Mouse (Mus musculus) midbrain, embryonic 16.5 days (tissue): Measurements from ENCODE around the gene Rab3gap1. TPM values are rescaled to one million over a fixed set of nuclear protein-coding genes. Genes with fewer than 3 reads are reported as not detected.

Experiments used
- ATAC-seq: fragments of 200-750 bp; cut with Nextera tagmentation; 2 replicates; pipeline ENCODE4 v1.8.0; 2017; ENCODE audit warnings: moderate TSS enrichment
- H3K27ac ChIP-seq: fragments of 300-500 bp; sonication (generic); 2 replicates; pipeline ENCODE4 v1.5.1; 2014; ENCODE audit warnings: mild to moderate bottlenecking, low read length, mixed read lengths
- H3K27me3 ChIP-seq: fragments of 300-500 bp; sonication (generic); 2 replicates; pipeline ENCODE4 v1.6.1; 2014; ENCODE audit warnings: low read depth, low read length, mixed read lengths; ENCODE audit not compliant: control insufficient read depth, insufficient read depth
- H3K36me3 ChIP-seq: fragments of 300-500 bp; sonication (generic); 2 replicates; pipeline ENCODE4 v1.6.1; 2014; ENCODE audit warnings: mild to moderate bottlenecking, low read length, moderate library complexity, mixed read lengths; ENCODE audit not compliant: control insufficient read depth, insufficient read depth
- H3K4me1 ChIP-seq: fragments of 300-500 bp; sonication (generic); 2 replicates; pipeline ENCODE4 v1.6.1; 2014; ENCODE audit warnings: mild to moderate bottlenecking, low read length, mixed read lengths; ENCODE audit not compliant: control insufficient read depth, insufficient read depth
- H3K4me2 ChIP-seq: fragments of 300-500 bp; sonication (generic); 2 replicates; pipeline ENCODE4 v1.6.1; 2014; ENCODE audit warnings: mild to moderate bottlenecking, low read length, mixed read lengths
- H3K4me3 ChIP-seq: fragments of 300-500 bp; sonication (generic); 2 replicates; pipeline ENCODE4 v1.5.1; 2014; ENCODE audit warnings: low read depth, mild to moderate bottlenecking, low read length, moderate library complexity, mixed read lengths
- H3K9ac ChIP-seq: fragments of 300-500 bp; sonication (generic); 2 replicates; pipeline ENCODE4 v1.6.1; 2014; ENCODE audit warnings: low read depth, low read length, mixed read lengths
- H3K9me3 ChIP-seq: fragments of 300-500 bp; sonication (generic); replicated peaks from 2 replicates; pipeline ENCODE4 v1.6.1; 2014; ENCODE audit warnings: mild to moderate bottlenecking, low read length, mixed read lengths; ENCODE audit not compliant: control insufficient read depth, poor library complexity, severe bottlenecking
- WGBS: fragments of 180-500 bp; shearing (Covaris S2); extraction: QIAGEN DNeasy Blood & Tissue Kit; methylation state at CpG from one replicate; pipeline ENCODE4 v1.1.7; 2014; 5-methylcytosine and 5-hydroxymethylcytosine counted together
- polyA plus RNA-seq: library from polyadenylated mRNA; unstranded; fragments of >200 nt; fragmentation: Nextera tagmentation; extraction: Ambion mirVana; gene quantifications from 2 replicates; pipeline ENCODE4 v1.2.1, GENCODE M21; 2015

The Rab3gap1 gene
- polyA plus RNA-seq, result 23.3 and 23.5 TPM in 2 replicates

DNA sequence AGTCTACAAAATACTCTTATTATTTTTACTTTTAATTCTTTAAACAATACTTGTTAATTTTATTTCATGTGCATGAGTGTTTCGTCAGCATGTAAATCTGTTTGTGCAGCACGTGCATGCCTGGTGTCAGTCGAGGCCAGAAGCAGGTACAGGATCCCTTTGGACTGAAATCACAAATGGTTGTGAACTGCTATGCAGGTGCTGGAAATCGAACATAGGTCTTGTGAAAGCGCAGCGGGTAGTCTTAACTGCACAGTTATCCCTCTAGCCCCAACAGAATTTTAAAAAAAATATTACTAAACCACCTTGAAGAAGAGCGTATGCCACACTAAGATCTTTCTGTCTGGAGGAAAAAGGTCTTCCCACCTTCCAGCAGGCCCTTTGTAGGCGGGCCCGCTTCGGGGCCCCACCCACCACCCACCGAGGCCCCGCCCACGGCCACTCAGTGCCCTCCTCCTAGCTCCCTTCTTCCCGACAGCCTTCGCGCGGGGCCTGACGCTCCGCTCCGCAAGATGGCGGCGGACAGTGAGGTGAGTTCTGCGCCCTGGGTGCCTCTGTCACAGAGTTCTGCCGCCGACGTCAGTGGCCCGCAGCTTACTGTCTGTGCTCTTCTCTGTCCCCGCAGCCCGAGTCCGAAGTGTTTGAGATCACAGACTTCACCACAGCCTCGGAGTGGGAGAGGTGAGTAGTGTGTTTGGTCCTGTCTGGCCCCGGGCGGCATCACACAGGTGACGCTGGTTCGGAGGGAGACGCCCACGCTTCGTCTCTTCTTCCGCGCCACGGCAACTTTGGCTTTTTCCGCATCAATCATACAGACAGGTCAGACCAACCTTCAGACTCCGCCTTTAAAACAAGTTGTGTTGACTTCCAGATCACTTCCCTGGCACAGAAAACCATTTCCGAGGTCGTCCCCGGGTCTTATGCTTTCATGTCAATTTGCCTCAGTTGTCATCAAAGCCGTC lies at the start of gene Rab3gap1:
Gene Rab3gap1 (plus strand): TSS at position 474 of the 962 bp plus-strand sequence.
- WGBS, result 11% methylated on average over 47 of the region's 47 CpGs
- no peaks in the 10 kb centered on the region for H3K9me3 ChIP-seq
- peak within 1 kb of the TSS; percentile 77 for H3K4me2 ChIP-seq
- H3K4me3 ChIP-seq, result peak within 1 kb of the TSS; percentile 77
- H3K27me3 ChIP-seq, result no peaks in the 10 kb centered on the region
- H3K36me3 ChIP-seq, result peaks cover 2% of the 10 kb centered on the region; the same call in 1 of the 2 replicates
- peaks cover 10% of the 10 kb centered on the region for H3K4me1 ChIP-seq
- peak within 1 kb of the TSS; percentile 86 for H3K27ac ChIP-seq
- peak within 1 kb of the TSS; percentile 83 for H3K9ac ChIP-seq
- peak; percentile 99 for ATAC-seq

GRCm38 (mm10) chr1:127827325-127827724 lies 41.2 kb upstream of the Rab3gap1 start:
- H3K36me3 ChIP-seq, result no peaks in the 10 kb centered on the region
- H3K27ac ChIP-seq, result no peak overlapping the region
- H3K4me3 ChIP-seq, result no peak overlapping the region
- 15% methylated on average over 2 of the region's 2 CpGs for WGBS
- no peaks in the 10 kb centered on the region for H3K9me3 ChIP-seq
- H3K27me3 ChIP-seq, result no peaks in the 10 kb centered on the region
- no peak for ATAC-seq
- no peak overlapping the region for H3K9ac ChIP-seq
- no peak overlapping the region for H3K4me2 ChIP-seq
- no peaks in the 10 kb centered on the region for H3K4me1 ChIP-seq

GRCm38 (mm10) chr1:127830215-127830921 lies 38.2 kb upstream of the Rab3gap1 start:
- no peaks in the 10 kb centered on the region for H3K9me3 ChIP-seq
- H3K4me3 ChIP-seq, result no peak overlapping the region
- no peak overlapping the region for H3K27ac ChIP-seq
- H3K4me1 ChIP-seq, result no peaks in the 10 kb centered on the region
- 88% methylated on average over 13 of the region's 13 CpGs for WGBS
- no peak for ATAC-seq
- H3K36me3 ChIP-seq, result no peaks in the 10 kb centered on the region
- no peak overlapping the region for H3K4me2 ChIP-seq
- H3K9ac ChIP-seq, result no peak overlapping the region
- H3K27me3 ChIP-seq, result no peaks in the 10 kb centered on the region

GRCm38 (mm10) chr1:127833714-127834113 lies 34.9 kb upstream of the Rab3gap1 start:
- Histone ChIP-seq H3K36me3 (no peaks in the 10 kb centered on the region), H3K27me3 (no peaks in the 10 kb centered on the region), H3K9ac (no peak overlapping the region), H3K4me2 (no peak overlapping the region), H3K4me3 (no peak overlapping the region), H3K27ac (no peak overlapping the region), H3K4me1 (no peaks in the 10 kb centered on the region), H3K9me3 (no peaks in the 10 kb centered on the region)
- no peak for ATAC-seq
- WGBS, result 51% methylated on average over 2 of the region's 2 CpGs

DNA sequence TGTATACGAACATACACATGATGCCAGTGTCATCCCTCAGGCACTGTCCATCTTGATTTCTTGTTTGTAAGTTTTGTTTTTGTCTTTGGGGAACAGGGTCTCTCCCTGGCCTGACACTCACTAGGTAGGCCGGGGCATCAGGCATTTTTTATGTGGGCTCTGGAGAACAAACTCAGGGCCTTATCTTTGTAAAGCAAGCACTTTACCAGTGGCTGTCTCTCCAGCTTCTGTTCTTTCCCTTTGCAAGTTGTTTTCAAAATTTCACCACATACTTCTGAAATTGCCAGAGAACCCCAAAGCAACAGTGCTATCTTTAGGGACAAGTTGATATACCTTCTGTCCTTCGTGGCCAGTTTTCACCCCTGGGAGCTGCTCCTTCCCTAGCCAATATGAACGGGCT lies 34.4 kb upstream of the Rab3gap1 start:
- WGBS, result 72% methylated on average over 4 of the region's 4 CpGs
- no peaks in the 10 kb centered on the region for H3K36me3 ChIP-seq
- no peaks in the 10 kb centered on the region for H3K4me1 ChIP-seq
- H3K9me3 ChIP-seq, result no peaks in the 10 kb centered on the region
- H3K27me3 ChIP-seq, result no peaks in the 10 kb centered on the region
- H3K4me3 ChIP-seq, result no peak overlapping the region
- ATAC-seq, result no peak
- H3K4me2 ChIP-seq, result no peak overlapping the region
- no peak overlapping the region for H3K27ac ChIP-seq
- no peak overlapping the region for H3K9ac ChIP-seq

- ATAC-seq, result no peak
- Histone ChIP-seq H3K36me3 (no peaks in the 10 kb centered on the region), H3K4me1 (no peaks in the 10 kb centered on the region), H3K27me3 (no peaks in the 10 kb centered on the region), H3K27ac (no peak overlapping the region), H3K9me3 (no peaks in the 10 kb centered on the region), H3K9ac (no peak overlapping the region), H3K4me2 (no peak overlapping the region), H3K4me3 (no peak overlapping the region)
- WGBS, result 61% methylated on average over 4 of the region's 4 CpGs
Measured at GRCm38 (mm10) chr1:127836619-127837018, 32.0 kb upstream of the Rab3gap1 start.

DNA sequence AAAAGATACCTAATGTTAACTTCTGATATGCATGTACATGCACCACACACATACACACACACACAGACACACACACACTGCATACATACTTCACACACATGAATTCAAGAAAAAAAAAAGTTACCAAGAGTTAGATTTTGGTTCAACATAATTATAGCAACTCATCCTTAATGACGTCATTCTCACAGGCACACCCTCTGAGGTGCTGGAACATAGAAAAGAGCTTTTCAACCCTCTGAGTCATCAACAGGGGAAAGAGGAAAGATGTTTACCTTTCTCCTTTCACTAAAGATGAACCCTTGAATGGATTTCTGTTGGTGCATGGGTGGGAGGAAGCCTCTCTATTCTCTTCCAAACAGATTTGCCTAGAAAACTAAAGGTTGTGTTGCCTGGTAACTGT lies 30.0 kb upstream of the Rab3gap1 start:
- WGBS, result 67% methylated on average over 1 of the region's 1 CpGs
- Histone ChIP-seq H3K4me3 (no peak overlapping the region), H3K36me3 (no peaks in the 10 kb centered on the region), H3K4me1 (no peaks in the 10 kb centered on the region), H3K4me2 (no peak overlapping the region), H3K9ac (no peak overlapping the region), H3K27me3 (no peaks in the 10 kb centered on the region), H3K27ac (no peak overlapping the region), H3K9me3 (no peaks in the 10 kb centered on the region)
- no peak for ATAC-seq

DNA sequence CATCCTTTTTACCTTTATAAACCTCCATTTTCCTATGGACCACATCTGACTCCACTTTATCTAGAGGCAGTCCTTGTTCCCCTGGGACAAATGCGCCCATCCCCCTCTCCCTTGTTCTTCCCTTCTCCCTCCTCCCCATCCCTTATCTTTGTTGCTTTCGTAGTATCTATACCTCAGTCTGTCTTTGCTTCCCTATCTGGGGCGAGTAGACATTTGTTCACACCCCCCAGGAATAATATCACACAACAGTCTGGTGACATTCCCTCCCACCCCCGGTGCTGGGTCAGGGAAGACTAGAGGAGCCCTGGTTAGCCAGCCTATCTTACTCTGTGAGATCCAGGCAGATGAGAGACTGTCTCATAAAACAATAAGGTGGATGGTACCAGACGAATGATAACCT lies 23.1 kb upstream of the Rab3gap1 start:
- H3K4me1 ChIP-seq, result no peaks in the 10 kb centered on the region
- WGBS, result 81% methylated on average over 5 of the region's 5 CpGs
- H3K4me2 ChIP-seq, result no peak overlapping the region
- no peak overlapping the region for H3K9ac ChIP-seq
- H3K4me3 ChIP-seq, result no peak overlapping the region
- H3K36me3 ChIP-seq, result no peaks in the 10 kb centered on the region
- H3K9me3 ChIP-seq, result no peaks in the 10 kb centered on the region
- H3K27ac ChIP-seq, result no peak overlapping the region
- H3K27me3 ChIP-seq, result no peaks in the 10 kb centered on the region
- ATAC-seq, result no peak
